Mouse (Mus musculus): ENCODE results near the gene Col6a6.

GRCm38 (mm10) chr9:105774878-105775277 is 53.1 kb downstream of the Col6a6 start:
- no peak for TF ChIP-seq CTCF (IDR thresholded peaks at IDR 0.05)
- no peak for TF ChIP-seq POLR2A (IDR thresholded peaks at IDR 0.05; ENCODE audit: insufficient read depth, low read depth, low read length)
- no peak for TF ChIP-seq EP300 (IDR thresholded peaks at IDR 0.05; ENCODE audit: insufficient read depth, low read depth, low read length)
